ENCODE assay signal across 8 mouse cellular contexts in the genomic region with DNA sequence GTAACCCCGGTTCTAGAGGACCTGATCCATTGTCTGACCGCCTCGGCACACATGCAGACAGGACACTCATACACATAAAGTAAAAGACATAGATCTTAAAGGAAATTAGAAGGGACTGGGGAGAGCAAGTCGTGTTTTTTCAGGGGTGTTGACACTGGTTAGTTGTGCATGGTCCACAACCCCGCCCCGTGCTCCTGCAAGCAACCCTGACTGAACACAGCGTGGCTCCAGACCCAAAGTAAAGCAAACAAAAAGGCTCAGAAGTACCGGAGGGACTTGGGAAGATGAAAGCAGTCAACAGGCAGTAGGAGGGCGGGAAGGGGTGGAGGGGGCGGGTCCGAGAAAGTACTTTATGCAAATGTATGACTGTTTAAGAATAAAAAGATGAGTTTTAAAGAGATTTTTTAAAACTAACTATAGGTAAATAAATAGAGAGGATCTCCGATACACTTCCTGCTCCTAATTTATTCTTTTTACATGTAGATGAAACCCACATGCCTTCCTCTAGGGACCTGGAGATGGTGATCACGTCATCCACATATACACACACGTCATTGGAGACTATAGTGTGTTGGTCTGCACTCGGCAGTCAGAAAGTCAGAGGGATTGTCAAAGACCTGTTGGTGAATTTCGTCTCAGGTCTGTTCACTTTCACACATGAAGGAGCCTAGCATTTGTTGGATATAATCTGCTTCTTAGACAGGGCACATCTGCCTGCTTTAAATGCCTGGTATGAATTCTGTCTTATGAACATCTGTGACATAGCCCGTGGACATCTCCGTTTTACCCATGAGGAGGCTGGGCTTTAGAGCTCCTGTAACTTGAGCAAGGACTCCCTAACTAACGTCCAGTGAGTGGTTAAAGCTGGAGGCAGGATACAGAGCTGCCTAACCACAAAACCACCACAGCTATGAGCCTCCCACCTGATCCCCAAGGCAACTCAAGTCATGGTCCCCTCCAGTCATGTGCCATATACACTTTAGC. TPM values are rescaled to one million over a fixed set of nuclear protein-coding genes. Genes with fewer than 3 reads are reported as not detected.
DNase-seq lines count a peak whose midpoint lies in the region; ATAC-seq and TF ChIP-seq lines count a peak whose summit lies in the region.

No protein-coding gene starts in this region.

- intact Hi-C loops in gastrocnemius, postnatal 14 days (cut with DNase I; ENCODE audit: low total_unique reads) = loop anchor here (5.0 kb wide), 1 partner anchor 98 kb away; no protein-coding TSS in a partner anchor

- H3K27ac ChIP-seq in MEL (ENCODE audit: control insufficient read depth, low read depth, low read length) = no peak overlapping the region
- H3K27ac ChIP-seq in midbrain, embryonic 11.5 days (ENCODE audit: low read depth, low read length) = no peak overlapping the region

- H3K9ac ChIP-seq in MEL (ENCODE audit: control insufficient read depth, low read depth, low read length, poor library complexity, severe bottlenecking) = peak overlapping the region; percentile 21
- no peak overlapping the region; the same call in 1 of the 2 replicates for H3K9ac ChIP-seq in midbrain, embryonic 11.5 days (ENCODE audit: low read length)

- no peaks in the 10 kb centered on the region for H3K79me2 ChIP-seq in MEL (ENCODE audit: control insufficient read depth, insufficient read depth, low read length, poor library complexity)

- H3K9me3 ChIP-seq in MEL (replicated peaks; ENCODE audit: insufficient read depth, low read length) = no peaks in the 10 kb centered on the region
- no peaks in the 10 kb centered on the region for H3K9me3 ChIP-seq in midbrain, embryonic 11.5 days (ENCODE audit: control insufficient read depth, low read length)

- no peaks in the 10 kb centered on the region; a peak in 1 of 4 replicates for H3K27me3 ChIP-seq in MEL (ENCODE audit: control insufficient read depth in 1 of 2, insufficient read depth in 2 of 2, low read length in 2 of 2)
- H3K27me3 ChIP-seq in midbrain, embryonic 11.5 days (ENCODE audit: control insufficient read depth, insufficient read depth, low read length) = no peaks in the 10 kb centered on the region

- peak; percentile 77 for DNase-seq in CD4-positive helper T cell, adult 2 months (ENCODE audit: low read depth, low spot score)
- DNase-seq in MEL (ENCODE audit: low read depth, low spot score) = peak; percentile 48
- peak; percentile 40 for DNase-seq in large intestine, adult 2 months (ENCODE audit: low read depth, low spot score)
- peak; percentile 90 for DNase-seq in midbrain, embryonic 11.5 days (ENCODE audit: low spot score, missing footprints)
- peak; percentile 65 for DNase-seq in thymus, postnatal 14 days
- no peak for DNase-seq in cerebellum, postnatal 4 days (ENCODE audit: low spot score in 2 of 2)
- DNase-seq in gastrocnemius, postnatal 14 days = no peak

- TF ChIP-seq POLR2A in MEL (IDR thresholded peaks at IDR 0.05; ENCODE audit: control insufficient read depth in 1 of 2, insufficient read depth in 1 of 2, low read depth in 1 of 2, low read length in 2 of 2, poor library complexity in 1 of 2) = no peak

- no peak for TF ChIP-seq EP300 in MEL (IDR thresholded peaks at IDR 0.05; ENCODE audit: low read depth in 1 of 2, low read length in 2 of 2)

- WGBS in large intestine, adult 2 months = 13% methylated on average over 19 of the region's 19 CpGs
- 22% methylated on average over 19 of the region's 19 CpGs for WGBS in midbrain, embryonic 11.5 days

- H3K4me2 ChIP-seq in midbrain, embryonic 11.5 days = peak overlapping the region; percentile 22; the same call in 1 of the 2 replicates

- no peak for TF ChIP-seq CTCF in MEL (IDR thresholded peaks at IDR 0.05 in 2 of 3, conservative IDR thresholded peaks at IDR 0.05 in 1 of 3; ENCODE audit: control insufficient read depth in 1 of 3, insufficient read depth in 1 of 3, low read depth in 2 of 3, low read length in 3 of 3, poor library complexity in 1 of 3, severe bottlenecking in 1 of 3)

- H3K4me3 ChIP-seq in MEL (ENCODE audit: control insufficient read depth in 1 of 2, insufficient read depth in 1 of 2, low read depth in 2 of 2, low read length in 2 of 2) = peak overlapping the region; percentile 37 to 68
- H3K4me3 ChIP-seq in midbrain, embryonic 11.5 days (ENCODE audit: low read depth, low read length) = no peak overlapping the region

- peaks cover 0 to 2% of the 10 kb centered on the region in 2 experiments; a peak in 1 of 4 replicates for H3K36me3 ChIP-seq in MEL (ENCODE audit: control insufficient read depth in 1 of 2, insufficient read depth in 2 of 2, low read length in 2 of 2)
- H3K36me3 ChIP-seq in midbrain, embryonic 11.5 days (ENCODE audit: control insufficient read depth, insufficient read depth, low read length) = no peaks in the 10 kb centered on the region

- TF ChIP-seq RAD21 in MEL (IDR thresholded peaks at IDR 0.05; ENCODE audit: low read depth, low read length) = no peak

- ATAC-seq in granulocyte monocyte progenitor cell, adult 5-6 weeks (replicated peaks; ENCODE audit: poor library complexity, severe bottlenecking) = peak; percentile 50
- ATAC-seq in midbrain, embryonic 11.5 days (ENCODE audit: low FRiP score) = peak; percentile 56

- peaks cover 2 to 6% of the 10 kb centered on the region in 2 experiments; a peak in 3 of 4 replicates for H3K4me1 ChIP-seq in MEL (ENCODE audit: control insufficient read depth in 1 of 2, insufficient read depth in 2 of 2, low read length in 2 of 2)
- peaks cover 4% of the 10 kb centered on the region; the same call in 1 of the 2 replicates for H3K4me1 ChIP-seq in midbrain, embryonic 11.5 days (ENCODE audit: control insufficient read depth, insufficient read depth, low read length)

TF ChIP-seq in MEL, 35 proteins besides CTCF, POLR2A, EP300 and RAD21:
- no peak for TF ChIP-seq POLR2AphosphoS2 (IDR thresholded peaks at IDR 0.05; ENCODE audit: low read length)
- TF ChIP-seq NRF1 (IDR thresholded peaks at IDR 0.05; ENCODE audit: insufficient read depth, low read depth, low read length, poor library complexity, severe bottlenecking) = no peak
- no peak for TF ChIP-seq ZKSCAN1 (IDR thresholded peaks at IDR 0.05; ENCODE audit: low read depth, low read length)
- no peak for TF ChIP-seq KAT2A (conservative IDR thresholded peaks at IDR 0.05; ENCODE audit: low read depth, low read length)
- TF ChIP-seq RCOR1 (IDR thresholded peaks at IDR 0.05; ENCODE audit: low read depth, low read length) = no peak
- no peak for TF ChIP-seq TCF12 (IDR thresholded peaks at IDR 0.05; ENCODE audit: low read depth, low read length)
- TF ChIP-seq USF1 (IDR thresholded peaks at IDR 0.05; ENCODE audit: low read depth, low read length) = no peak
- no peak for TF ChIP-seq GATA1 (IDR thresholded peaks at IDR 0.05; ENCODE audit: low read depth, low read length)
- TF ChIP-seq HCFC1 (IDR thresholded peaks at IDR 0.05; ENCODE audit: low read depth, low read length) = no peak
- no peak for TF ChIP-seq ZC3H11A (IDR thresholded peaks at IDR 0.05; ENCODE audit: low read depth, low read length)
- no peak for TF ChIP-seq ZMIZ1 (IDR thresholded peaks at IDR 0.05; ENCODE audit: low read depth, low read length)
- no peak for TF ChIP-seq GABPA (IDR thresholded peaks at IDR 0.05; ENCODE audit: low read depth, low read length)
TF ChIP-seq in MEL: peak in this region for 0.

RNA-seq across cellular contexts. Expression of a gene that starts 11.4 kb away (rescaled TPM):
- total RNA-seq in MEL (2012; rRNA removed) = 0.65 and 0.89 TPM in 2 replicates
- polyA plus RNA-seq in MEL (2012; ENCODE audit: insufficient read depth in 1 of 2, insufficient read length in 2 of 2, low read depth in 1 of 2, low replicate concordance in 2 of 2, missing spikeins in 1 of 2) = 1 to 10 TPM in 1 of 2 experiments, not detected in 1; 3.9 TPM
- total RNA-seq in granulocyte monocyte progenitor cell, adult 5-6 weeks (2014; fragmentation: Nextera tagmentation) = 1.1 and 1.5 TPM in 2 replicates
- total RNA-seq in granulocyte monocyte progenitor cell, adult 5-6 weeks (2017) = 0.36 and 4.4 TPM in 2 replicates
- polyA plus RNA-seq in large intestine, adult 2 months (2012; rRNA removed) = 32.6 and 75.7 TPM in 2 replicates
- polyA plus RNA-seq in midbrain, embryonic 11.5 days (2014; fragmentation: Nextera tagmentation; extraction: Ambion mirVana) = 4.1 and 5.7 TPM in 2 replicates
- total RNA-seq in gastrocnemius, postnatal 14 days (2021) = 1 to 10 TPM; 1.6 to 1.8 TPM

RNA-seq across cellular contexts. Expression of a gene that starts 38.8 kb away (rescaled TPM):
- 2.5 and 2.8 TPM in 2 replicates for total RNA-seq in MEL (2012; rRNA removed)
- 1 to 10 TPM in 1 of 2 experiments, not detected in 1; 6.7 TPM for polyA plus RNA-seq in MEL (2012; ENCODE audit: insufficient read depth in 1 of 2, insufficient read length in 2 of 2, low read depth in 1 of 2, low replicate concordance in 2 of 2, missing spikeins in 1 of 2)
- total RNA-seq in granulocyte monocyte progenitor cell, adult 5-6 weeks (2014; fragmentation: Nextera tagmentation) = 36.4 and 44.3 TPM in 2 replicates
- 52.5 and 56.6 TPM in 2 replicates for total RNA-seq in granulocyte monocyte progenitor cell, adult 5-6 weeks (2017)
- polyA plus RNA-seq in large intestine, adult 2 months (2012; rRNA removed) = 34.3 and 39.8 TPM in 2 replicates
- polyA plus RNA-seq in midbrain, embryonic 11.5 days (2014; fragmentation: Nextera tagmentation; extraction: Ambion mirVana) = 120 and 125 TPM in 2 replicates
- total RNA-seq in gastrocnemius, postnatal 14 days (2021) = 100 to 1,000 TPM; 106 to 120 TPM

RNA-seq across cellular contexts. Expression of a gene that starts 53.1 kb away (rescaled TPM):
- total RNA-seq in MEL (2012; rRNA removed) = 140 and 141 TPM in 2 replicates
- 100 to 1,000 TPM; 119 to 130 TPM for polyA plus RNA-seq in MEL (2012; ENCODE audit: insufficient read depth in 1 of 2, insufficient read length in 2 of 2, low read depth in 1 of 2, low replicate concordance in 2 of 2, missing spikeins in 1 of 2)
- total RNA-seq in granulocyte monocyte progenitor cell, adult 5-6 weeks (2014; fragmentation: Nextera tagmentation) = 124 and 134 TPM in 2 replicates
- 153 and 162 TPM in 2 replicates for total RNA-seq in granulocyte monocyte progenitor cell, adult 5-6 weeks (2017)
- polyA plus RNA-seq in large intestine, adult 2 months (2012; rRNA removed) = 26.6 and 27.2 TPM in 2 replicates
- 250 and 260 TPM in 2 replicates for polyA plus RNA-seq in midbrain, embryonic 11.5 days (2014; fragmentation: Nextera tagmentation; extraction: Ambion mirVana)
- total RNA-seq in gastrocnemius, postnatal 14 days (2021) = 10 to 100 TPM; 33.3 to 39.2 TPM

Comparison
In these comparisons a context has a peak if more than half of its experiments do, and no peak if none do; other contexts are left out.
1. DNase-seq: peak in CD4-positive helper T cell, adult 2 months (single experiment), MEL (single experiment), large intestine, adult 2 months (single experiment), midbrain, embryonic 11.5 days (single experiment) and thymus, postnatal 14 days (single experiment); none in cerebellum, postnatal 4 days (0 of 2) and gastrocnemius, postnatal 14 days (single experiment).